Mouse (Mus musculus) C2C12 (cell line): ENCODE measurements at regions not wholly inside any gene's neighbourhood (a gene's known extent, or its start where the extent isn't known, plus 50 kb on each side); places are given as distances from the start of the nearest gene placed in this dataset.
A peak's percentile ranks its signal among the peaks of the same experiment; 100 is the strongest.

ENCODE experiments used
- H3K27me3 ChIP-seq: one replicate; pipeline ENCODE4 v1.6.1; 2011; ENCODE audit not compliant: control insufficient read depth, insufficient read depth, insufficient read length
- H3K36me3 ChIP-seq: one replicate; pipeline ENCODE4 v1.6.1; 2011; ENCODE audit not compliant: control insufficient read depth, insufficient read depth
- H3K4me3 ChIP-seq: one replicate; pipeline ENCODE4 v1.5.1; 2011; ENCODE audit warnings: mild to moderate bottlenecking, control low read depth; ENCODE audit not compliant: poor library complexity, insufficient read depth, severe bottlenecking
- H3K79me2 ChIP-seq: one replicate; pipeline ENCODE4 v1.6.1; 2011; ENCODE audit not compliant: control insufficient read depth, insufficient read depth
- H3K79me3 ChIP-seq: one replicate; pipeline ENCODE4 v1.6.1; 2011; ENCODE audit warnings: low read depth, control low read depth
- H3ac ChIP-seq: one replicate; pipeline ENCODE3; 2011; ENCODE audit warnings: low read depth; ENCODE audit not compliant: control insufficient read depth, insufficient read length
- CEBPB ChIP-seq: IDR thresholded peaks from one replicate; pipeline ENCODE4 v1.6.1; 2011; ENCODE audit warnings: low read depth, mild to moderate bottlenecking, control low read depth, moderate library complexity
- CTCF ChIP-seq: IDR thresholded peaks from one replicate; pipeline ENCODE4 v1.5.1; 2011; ENCODE audit not compliant: control insufficient read depth, insufficient read depth, insufficient read length
- FOSL1 ChIP-seq: IDR thresholded peaks from one replicate; pipeline ENCODE4 v1.8.0; 2011; ENCODE audit warnings: mild to moderate bottlenecking, low read length; ENCODE audit not compliant: poor library complexity, insufficient read depth, severe bottlenecking
- MAX ChIP-seq: IDR thresholded peaks from one replicate; pipeline ENCODE4 v1.6.1; 2011; ENCODE audit warnings: mild to moderate bottlenecking, control low read depth
- MYOD1 ChIP-seq: IDR thresholded peaks from one replicate; pipeline ENCODE4 v1.6.1; 2011; ENCODE audit warnings: low read depth; ENCODE audit not compliant: control insufficient read depth, insufficient read length
- MYOG ChIP-seq: IDR thresholded peaks from one replicate; pipeline ENCODE4 v1.6.1; 2011; ENCODE audit not compliant: control insufficient read depth, insufficient read length; ENCODE audit errors: extremely low read depth
- USF1 ChIP-seq: IDR thresholded peaks from one replicate; pipeline ENCODE4 v1.6.1; 2011; ENCODE audit warnings: low read depth, mild to moderate bottlenecking, control low read depth, moderate library complexity

DNA sequence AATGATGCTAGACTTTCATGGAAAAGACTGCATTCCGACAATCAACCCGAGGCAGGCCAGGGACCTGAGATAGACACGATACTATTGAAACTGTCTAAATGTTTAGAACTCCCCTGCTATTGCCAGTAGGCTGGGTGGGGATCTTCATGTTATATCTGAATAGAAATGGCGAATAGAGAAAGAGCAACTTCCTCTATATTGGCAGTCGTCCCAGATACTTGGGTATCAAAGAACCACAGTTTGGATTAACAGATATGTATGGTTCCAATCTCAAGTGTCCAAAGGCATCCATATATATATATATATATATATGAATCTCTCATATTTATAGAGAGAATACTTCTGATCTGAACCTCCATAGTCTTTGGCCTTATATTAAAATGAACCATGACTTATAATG lies 161.8 kb downstream of the Kctd12 start:
- no peaks in the 10 kb centered on the region for H3K36me3 ChIP-seq
- no peaks in the 10 kb centered on the region for H3K27me3 ChIP-seq
- no peak overlapping the region for H3ac ChIP-seq
- no peaks in the 10 kb centered on the region for H3K79me2 ChIP-seq
- H3K79me3 ChIP-seq = no peaks in the 10 kb centered on the region
- no peak for TF ChIP-seq FOSL1
- no peak for TF ChIP-seq MYOD1
- no peak for TF ChIP-seq USF1
- H3K4me3 ChIP-seq = no peak overlapping the region

- Histone ChIP-seq H3K79me2 (no peaks in the 10 kb centered on the region), H3K4me3 (no peak overlapping the region), H3K36me3 (no peaks in the 10 kb centered on the region), H3K27me3 (no peaks in the 10 kb centered on the region), H3K79me3 (no peaks in the 10 kb centered on the region), H3ac (no peak overlapping the region)
- no peak for TF ChIP-seq MYOG
- no peak for TF ChIP-seq CTCF
- no peak for TF ChIP-seq CEBPB
- no peak for TF ChIP-seq FOSL1
- no peak for TF ChIP-seq MYOD1
- no peak for TF ChIP-seq USF1
- TF ChIP-seq MAX = no peak
Observed at GRCm38 (mm10) chr14:102811678-102812081, 170.8 kb downstream of the Kctd12 start.

DNA sequence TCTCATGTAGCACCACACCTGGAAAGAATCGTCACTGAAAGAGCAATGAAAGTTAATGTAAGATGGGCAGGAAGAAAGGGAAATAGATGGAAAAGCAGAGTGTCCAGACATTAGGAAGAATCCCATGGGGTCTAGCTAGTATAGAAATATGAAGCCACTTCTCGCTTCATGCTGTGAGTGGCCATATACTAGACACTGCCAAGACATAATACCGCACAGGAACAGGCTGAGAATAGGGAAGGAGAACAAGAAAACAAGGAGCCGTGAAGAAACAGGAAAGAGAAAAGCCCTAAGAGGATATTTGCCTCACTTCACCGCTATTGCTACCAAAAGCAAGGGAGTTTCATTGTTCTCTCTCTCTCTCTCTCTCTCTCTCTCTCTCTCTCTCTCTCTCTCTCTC lies 171.4 kb downstream of the Kctd12 start:
- no peak for TF ChIP-seq CEBPB
- TF ChIP-seq MAX = no peak
- H3ac ChIP-seq = no peak overlapping the region
- no peaks in the 10 kb centered on the region for H3K79me3 ChIP-seq
- H3K36me3 ChIP-seq = no peaks in the 10 kb centered on the region
- no peaks in the 10 kb centered on the region for H3K27me3 ChIP-seq
- no peaks in the 10 kb centered on the region for H3K79me2 ChIP-seq
- no peak overlapping the region for H3K4me3 ChIP-seq

GRCm38 (mm10) chr14:102810121-102810921 lies 172.1 kb downstream of the Kctd12 start:
- Histone ChIP-seq H3K79me3 (no peaks in the 10 kb centered on the region), H3K79me2 (no peaks in the 10 kb centered on the region), H3ac (no peak overlapping the region), H3K36me3 (no peaks in the 10 kb centered on the region), H3K27me3 (no peaks in the 10 kb centered on the region), H3K4me3 (no peak overlapping the region)
- no peak for TF ChIP-seq CEBPB
- no peak for TF ChIP-seq CTCF
- TF ChIP-seq MYOD1 = no peak

DNA sequence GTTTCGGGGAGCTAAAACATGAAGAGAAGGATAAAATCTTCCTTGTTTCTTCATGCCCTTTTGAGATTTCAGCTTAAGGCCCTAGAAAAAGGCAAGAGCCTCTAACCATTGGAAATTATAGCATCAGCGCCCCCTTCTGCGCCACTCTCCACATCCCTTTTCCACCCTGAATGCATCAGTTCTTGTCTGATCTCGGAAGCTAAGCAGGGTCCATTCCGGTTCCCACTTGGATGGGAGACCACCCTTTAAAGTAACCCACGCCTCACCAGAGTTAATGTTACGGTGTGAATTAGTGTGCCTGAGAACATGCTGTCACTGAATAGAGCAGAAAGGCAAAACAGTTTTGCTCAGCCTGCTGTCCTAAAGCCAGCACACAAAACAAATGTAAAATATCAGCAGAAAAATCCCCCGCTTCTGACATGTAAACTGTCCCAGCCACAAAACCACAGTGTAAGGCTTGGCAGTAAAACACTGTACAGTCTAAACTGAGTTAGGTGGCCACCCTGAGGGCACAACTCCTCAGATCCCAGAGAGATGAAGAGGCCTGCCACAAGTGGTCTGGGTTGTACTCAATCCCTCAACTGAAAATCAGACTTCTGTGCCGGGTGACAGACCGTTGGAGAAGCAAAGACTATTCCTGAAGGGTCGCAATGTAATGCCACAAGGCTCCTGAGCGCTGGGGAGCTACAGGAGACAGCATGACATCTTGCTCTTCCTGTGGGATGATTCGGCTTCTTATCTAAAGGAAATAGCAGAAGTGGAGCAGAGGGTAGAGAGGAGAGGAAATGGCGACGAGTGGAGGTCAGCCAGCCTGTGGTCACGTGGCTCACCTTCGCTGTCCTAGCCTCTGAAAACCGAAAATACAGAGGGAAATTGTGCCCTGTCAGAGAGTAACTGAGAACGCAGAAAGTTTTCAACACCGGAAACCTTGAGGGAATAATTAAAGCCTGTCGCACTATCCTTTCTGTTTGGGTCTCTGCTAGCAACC lies 176.2 kb downstream of the Kctd12 start:
- H3K79me3 ChIP-seq = no peaks in the 10 kb centered on the region
- no peak overlapping the region for H3ac ChIP-seq
- no peaks in the 10 kb centered on the region for H3K27me3 ChIP-seq
- no peaks in the 10 kb centered on the region for H3K79me2 ChIP-seq
- TF ChIP-seq CEBPB (no peak), USF1 (peak; percentile 46)
- H3K4me3 ChIP-seq = no peak overlapping the region
- no peaks in the 10 kb centered on the region for H3K36me3 ChIP-seq

- H3K79me3 ChIP-seq = no peaks in the 10 kb centered on the region
- no peak overlapping the region for H3K4me3 ChIP-seq
- no peaks in the 10 kb centered on the region for H3K27me3 ChIP-seq
- H3K79me2 ChIP-seq = no peaks in the 10 kb centered on the region
- TF ChIP-seq CEBPB = no peak
- no peak for TF ChIP-seq USF1
- TF ChIP-seq CTCF = no peak
- no peak for TF ChIP-seq MYOG
- no peak for TF ChIP-seq MAX
- TF ChIP-seq FOSL1 = no peak
- TF ChIP-seq MYOD1 = no peak
- H3ac ChIP-seq = no peak overlapping the region
- H3K36me3 ChIP-seq = no peaks in the 10 kb centered on the region
Observed at GRCm38 (mm10) chr14:102795676-102796075, 186.8 kb downstream of the Kctd12 start.
